Mouse (Mus musculus): Measurements from ENCODE around the gene 2610318N02Rik.

DNA sequence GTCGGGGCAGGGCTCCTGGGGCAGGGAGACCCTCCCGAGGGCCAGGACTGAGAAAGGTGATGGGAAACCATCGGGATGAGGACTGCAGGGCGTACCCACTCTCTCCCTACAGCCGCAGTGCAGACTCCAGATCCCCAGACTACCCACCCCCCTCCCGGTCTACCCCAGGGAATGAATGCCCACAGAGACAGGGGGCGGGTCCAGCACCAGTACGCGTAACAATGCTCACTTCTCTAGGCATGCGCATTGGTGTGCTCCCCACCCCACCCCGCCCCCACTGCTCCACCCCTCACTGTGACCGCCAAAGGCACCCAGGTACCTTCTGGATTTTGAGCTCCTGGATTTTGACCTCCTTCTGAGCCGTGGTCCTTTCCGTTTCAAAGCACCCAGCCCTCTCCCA lies 3.4 kb downstream of the 2610318N02Rik start:
- TF ChIP-seq CTCF (IDR thresholded peaks at IDR 0.05; ENCODE audit: insufficient read depth, low read length) (no peak), POLR2A (IDR thresholded peaks at IDR 0.05; ENCODE audit: borderline replicate concordance, extremely low read depth, low read depth, low read length) (no peak)

Measured in lung, adult 2 months (tissue).